Comparison of ENCODE assay signal across 8 mouse cellular contexts in genomic region chr6:48629661-48630034, GRCm38 (mm10). TPM values are rescaled to one million over a fixed set of nuclear protein-coding genes. Genes with fewer than 3 reads are reported as not detected.
DNase-seq lines count a peak whose midpoint lies in the region; ATAC-seq and TF ChIP-seq lines count a peak whose summit lies in the region.

No protein-coding gene starts in this region.

- peaks cover 23% of the 10 kb centered on the region for H3K4me1 ChIP-seq in forebrain, embryonic 12.5 days
- H3K4me1 ChIP-seq in kidney, postnatal 0 days (replicated peaks; ENCODE audit: insufficient read depth, low read length): peaks cover 15% of the 10 kb centered on the region; the same call in 1 of the 2 replicates
- peaks cover 29% of the 10 kb centered on the region for H3K4me1 ChIP-seq in neural tube, embryonic 13.5 days (replicated peaks)

- H3K9me3 ChIP-seq in forebrain, embryonic 12.5 days: no peaks in the 10 kb centered on the region
- H3K9me3 ChIP-seq in kidney, postnatal 0 days (replicated peaks; ENCODE audit: low read length): no peaks in the 10 kb centered on the region
- no peaks in the 10 kb centered on the region for H3K9me3 ChIP-seq in neural tube, embryonic 13.5 days

- peaks cover 62% of the 10 kb centered on the region for H3K27me3 ChIP-seq in forebrain, embryonic 12.5 days
- no peaks in the 10 kb centered on the region for H3K27me3 ChIP-seq in kidney, postnatal 0 days (ENCODE audit: insufficient read depth, low read length)
- H3K27me3 ChIP-seq in neural tube, embryonic 13.5 days: peaks cover 42% of the 10 kb centered on the region

- 21% methylated on average over 13 of the region's 13 CpGs for WGBS in forebrain, embryonic 12.5 days
- WGBS in kidney, postnatal 0 days: 20% methylated on average over 13 of the region's 13 CpGs
- 15% methylated on average over 13 of the region's 13 CpGs for WGBS in neural tube, embryonic 13.5 days

- intact Hi-C loops in left cerebral cortex, adult 2 months (cut with DNase I): no loop called here

- H3K9ac ChIP-seq in forebrain, embryonic 12.5 days: peak overlapping the region; percentile 49
- H3K9ac ChIP-seq in kidney, postnatal 0 days (ENCODE audit: low read depth, low read length): peak overlapping the region; percentile 41; the same call in 1 of the 2 replicates
- peak overlapping the region; percentile 71 for H3K9ac ChIP-seq in neural tube, embryonic 13.5 days

- H3K27ac ChIP-seq in left cerebral cortex, adult 2 months: peak overlapping the region; percentile 72
- H3K27ac ChIP-seq in forebrain, embryonic 12.5 days: no peak overlapping the region
- H3K27ac ChIP-seq in kidney, postnatal 0 days: peak overlapping the region; percentile 85
- peak overlapping the region; percentile 46; the same call in 1 of the 2 replicates for H3K27ac ChIP-seq in neural tube, embryonic 13.5 days (replicated peaks)

- peak overlapping the region; percentile 54 for H3K4me3 ChIP-seq in left cerebral cortex, adult 2 months
- H3K4me3 ChIP-seq in forebrain, embryonic 12.5 days (replicated peaks): peak overlapping the region; percentile 44
- H3K4me3 ChIP-seq in kidney, postnatal 0 days (replicated peaks; ENCODE audit: low read depth, low read length): peak overlapping the region; percentile 21
- H3K4me3 ChIP-seq in neural tube, embryonic 13.5 days: peak overlapping the region; percentile 45

- no peaks in the 10 kb centered on the region for H3K36me3 ChIP-seq in forebrain, embryonic 12.5 days (replicated peaks)
- no peaks in the 10 kb centered on the region for H3K36me3 ChIP-seq in kidney, postnatal 0 days (ENCODE audit: insufficient read depth, low read length)
- H3K36me3 ChIP-seq in neural tube, embryonic 13.5 days: no peaks in the 10 kb centered on the region

- H3K4me2 ChIP-seq in forebrain, embryonic 12.5 days: peak overlapping the region; percentile 77
- peak overlapping the region; percentile 62 for H3K4me2 ChIP-seq in kidney, postnatal 0 days (ENCODE audit: low read length)
- peak overlapping the region; percentile 78 for H3K4me2 ChIP-seq in neural tube, embryonic 13.5 days

- no peak for TF ChIP-seq CTCF in left cerebral cortex, adult 2 months (IDR thresholded peaks at IDR 0.05)
- TF ChIP-seq CTCF in kidney, postnatal 0 days (IDR thresholded peaks at IDR 0.05; ENCODE audit: low read depth): no peak

- peak; percentile 28 for ATAC-seq in forebrain, embryonic 12.5 days (ENCODE audit: low FRiP score)
- ATAC-seq in kidney, postnatal 0 days (replicated peaks; ENCODE audit: low FRiP score, low read depth): peak; percentile 25; the same call in 1 of the 2 replicates
- peak; percentile 41 for ATAC-seq in neural tube, embryonic 13.5 days (ENCODE audit: low read depth)
- ATAC-seq in frontal cortex, adult (ENCODE audit: low TSS enrichment): no peak

- DNase-seq in left cerebral cortex, adult 2 months (ENCODE audit: extremely low spot score in 1 of 2, low spot score in 2 of 2): no peak
- DNase-seq in left cerebral cortex, adult 11 months (ENCODE audit: low spot score): no peak
- DNase-seq in kidney, postnatal 0 days (ENCODE audit: low spot score): peak; percentile 22
- DNase-seq in retina, embryonic 14.5 days (ENCODE audit: low spot score): no peak
- no peak for DNase-seq in layer of hippocampus, adult 9-11 months

RNA-seq across cellular contexts. Expression of gene AI854703, which starts 3.1 kb away (rescaled TPM):
- 10 to 100 TPM; 14.9 to 17.1 TPM for total RNA-seq in left cerebral cortex, adult 2 months (2021)
- 1.2 and 1.6 TPM in 2 replicates for polyA plus RNA-seq in forebrain, embryonic 12.5 days (2016; fragmentation: Nextera tagmentation; extraction: Ambion mirVana)
- polyA plus RNA-seq in kidney, postnatal 0 days (2015; fragmentation: Nextera tagmentation; extraction: Ambion mirVana): 7.1 and 7.9 TPM in 2 replicates
- 11.2 and 12.7 TPM in 2 replicates for polyA plus RNA-seq in neural tube, embryonic 13.5 days (2015; fragmentation: Nextera tagmentation; extraction: Ambion mirVana)

RNA-seq across cellular contexts. Expression of gene Gimap8, which starts 17.4 kb away (rescaled TPM):
- total RNA-seq in left cerebral cortex, adult 2 months (2021): under 1 TPM; 0.77 to 0.81 TPM
- 0.36 TPM in 2 replicates for polyA plus RNA-seq in forebrain, embryonic 12.5 days (2016; fragmentation: Nextera tagmentation; extraction: Ambion mirVana)
- 4.2 and 4.5 TPM in 2 replicates for polyA plus RNA-seq in kidney, postnatal 0 days (2015; fragmentation: Nextera tagmentation; extraction: Ambion mirVana)
- 0.74 TPM in 2 replicates for polyA plus RNA-seq in neural tube, embryonic 13.5 days (2015; fragmentation: Nextera tagmentation; extraction: Ambion mirVana)

RNA-seq across cellular contexts. Expression of gene Zfp775, which starts 27.8 kb away (rescaled TPM):
- total RNA-seq in left cerebral cortex, adult 2 months (2021): 1 to 10 TPM; 6.3 to 8.3 TPM
- 13.4 and 14.9 TPM in 2 replicates for polyA plus RNA-seq in forebrain, embryonic 12.5 days (2016; fragmentation: Nextera tagmentation; extraction: Ambion mirVana)
- 6.4 and 7.7 TPM in 2 replicates for polyA plus RNA-seq in kidney, postnatal 0 days (2015; fragmentation: Nextera tagmentation; extraction: Ambion mirVana)
- 11.3 and 15.7 TPM in 2 replicates for polyA plus RNA-seq in neural tube, embryonic 13.5 days (2015; fragmentation: Nextera tagmentation; extraction: Ambion mirVana)

RNA-seq across cellular contexts. Expression of gene Gm44965, which starts 35.9 kb away (rescaled TPM):
- total RNA-seq in left cerebral cortex, adult 2 months (2021): not detected
- not detected in 2 replicates for polyA plus RNA-seq in forebrain, embryonic 12.5 days (2016; fragmentation: Nextera tagmentation; extraction: Ambion mirVana)
- polyA plus RNA-seq in kidney, postnatal 0 days (2015; fragmentation: Nextera tagmentation; extraction: Ambion mirVana): not detected in 2 replicates
- not detected in 2 replicates for polyA plus RNA-seq in neural tube, embryonic 13.5 days (2015; fragmentation: Nextera tagmentation; extraction: Ambion mirVana)

RNA-seq across cellular contexts. Expression of gene Repin1, which starts 36.0 kb away (rescaled TPM):
- 10 to 100 TPM; 56.5 to 58.0 TPM for total RNA-seq in left cerebral cortex, adult 2 months (2021)
- 46.7 and 50.0 TPM in 2 replicates for polyA plus RNA-seq in forebrain, embryonic 12.5 days (2016; fragmentation: Nextera tagmentation; extraction: Ambion mirVana)
- 37.4 and 43.5 TPM in 2 replicates for polyA plus RNA-seq in kidney, postnatal 0 days (2015; fragmentation: Nextera tagmentation; extraction: Ambion mirVana)
- polyA plus RNA-seq in neural tube, embryonic 13.5 days (2015; fragmentation: Nextera tagmentation; extraction: Ambion mirVana): 38.0 and 40.3 TPM in 2 replicates
